Mouse (Mus musculus): ENCODE results near the gene Olfr1062. TPM values are rescaled to one million over a fixed set of nuclear protein-coding genes. Genes with fewer than 3 reads are reported as not detected.
"Not testable (repeated sequence)": the region's sequence is repeated elsewhere in the genome, so short reads cannot be mapped to it uniquely, and the experiment has no call there.

Gene Olfr1062
- not detected in 2 replicates for polyA plus RNA-seq (2014; fragmentation: Nextera tagmentation; extraction: Ambion mirVana)

DNA sequence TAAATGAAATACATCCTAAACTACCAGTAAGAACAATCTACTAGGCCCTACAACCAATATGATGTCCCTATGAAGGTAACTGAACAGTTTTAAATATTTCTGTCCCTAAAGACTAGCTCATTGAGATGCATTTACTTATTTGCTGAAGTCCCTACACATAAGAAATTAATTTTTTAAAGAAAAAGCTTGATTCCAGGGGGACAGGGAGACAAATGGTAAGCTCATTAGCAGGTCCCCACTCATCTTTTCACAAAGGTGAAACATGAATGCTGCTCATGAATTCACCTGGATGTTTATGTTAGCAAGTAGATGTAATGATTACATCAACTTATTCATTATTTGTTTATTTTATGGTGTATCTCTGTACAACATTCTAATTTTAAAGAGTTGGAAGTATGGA is at the start of gene Olfr1062:
TSS of gene Olfr1062 (minus strand) at position 101 of the 400 bp plus-strand sequence.
- not testable (repeated sequence) for H3K9ac ChIP-seq (ENCODE audit: low read length); H3K4me1 ChIP-seq (replicated peaks; ENCODE audit: control insufficient read depth, insufficient read depth, low read length); H3K27ac ChIP-seq (ENCODE audit: low read depth); H3K4me3 ChIP-seq (ENCODE audit: low read depth, low read length); DNase-seq (ENCODE audit: low spot score); H3K36me3 ChIP-seq (ENCODE audit: control insufficient read depth, insufficient read depth, low read length); H3K4me2 ChIP-seq (ENCODE audit: low read length); H3K27me3 ChIP-seq (replicated peaks; ENCODE audit: control insufficient read depth, insufficient read depth, low read length); ATAC-seq (replicated peaks; ENCODE audit: low FRiP score, low TSS enrichment, low read depth); H3K9me3 ChIP-seq (ENCODE audit: control insufficient read depth, low read length)

DNA sequence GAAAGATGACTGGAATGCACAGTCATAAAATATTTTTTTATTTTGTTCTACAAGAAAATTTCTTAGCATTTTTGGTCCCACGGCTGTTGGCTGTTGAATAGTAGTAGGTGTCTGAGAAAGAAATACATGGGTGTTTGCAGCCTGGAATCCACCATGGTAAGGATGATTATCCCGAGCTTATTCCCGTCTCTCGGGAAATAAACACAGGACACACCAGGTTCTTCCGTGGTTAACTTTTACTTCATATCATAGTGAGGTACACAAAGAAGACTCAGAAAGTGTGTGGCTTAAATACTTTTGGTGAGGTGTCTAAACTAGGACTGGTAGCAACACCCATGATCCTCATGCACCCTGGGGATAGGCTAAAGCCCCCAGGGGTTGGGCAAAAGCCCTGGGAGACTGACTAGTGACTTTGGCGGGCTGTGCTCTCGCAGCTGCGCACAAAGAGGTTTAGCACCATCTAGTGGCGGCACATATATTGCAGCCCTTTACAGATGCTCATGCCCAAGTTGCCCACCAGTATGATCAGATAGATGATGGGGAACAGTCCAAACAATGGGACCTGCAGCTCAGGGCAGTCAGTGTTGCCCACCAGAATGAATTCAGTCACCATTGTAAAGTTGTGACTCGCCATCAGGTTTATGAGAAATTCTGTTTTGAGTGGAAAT is 38.0 kb upstream of the Olfr1062 start:
- peak overlapping the region; percentile 23; the same call in 1 of the 2 replicates for H3K4me2 ChIP-seq (ENCODE audit: low read length)
- H3K27ac ChIP-seq (ENCODE audit: low read depth), result no peak overlapping the region
- 32% methylated on average over 10 of the region's 10 CpGs for WGBS
- 0 out of 2 replicates have a peak, but pooled peaks have one; percentile 60 for ATAC-seq (replicated peaks; ENCODE audit: low FRiP score, low TSS enrichment, low read depth)
- no peaks in the 10 kb centered on the region for H3K27me3 ChIP-seq (replicated peaks; ENCODE audit: control insufficient read depth, insufficient read depth, low read length)
- no peaks in the 10 kb centered on the region for H3K9me3 ChIP-seq (ENCODE audit: control insufficient read depth, low read length)
- H3K4me1 ChIP-seq (replicated peaks; ENCODE audit: control insufficient read depth, insufficient read depth, low read length), result no peaks in the 10 kb centered on the region
- H3K4me3 ChIP-seq (ENCODE audit: low read depth, low read length), result no peak overlapping the region
- peak; percentile 85 for DNase-seq (ENCODE audit: low spot score)
- no peak overlapping the region for H3K9ac ChIP-seq (ENCODE audit: low read length)
- H3K36me3 ChIP-seq (ENCODE audit: control insufficient read depth, insufficient read depth, low read length), result no peaks in the 10 kb centered on the region

DNA sequence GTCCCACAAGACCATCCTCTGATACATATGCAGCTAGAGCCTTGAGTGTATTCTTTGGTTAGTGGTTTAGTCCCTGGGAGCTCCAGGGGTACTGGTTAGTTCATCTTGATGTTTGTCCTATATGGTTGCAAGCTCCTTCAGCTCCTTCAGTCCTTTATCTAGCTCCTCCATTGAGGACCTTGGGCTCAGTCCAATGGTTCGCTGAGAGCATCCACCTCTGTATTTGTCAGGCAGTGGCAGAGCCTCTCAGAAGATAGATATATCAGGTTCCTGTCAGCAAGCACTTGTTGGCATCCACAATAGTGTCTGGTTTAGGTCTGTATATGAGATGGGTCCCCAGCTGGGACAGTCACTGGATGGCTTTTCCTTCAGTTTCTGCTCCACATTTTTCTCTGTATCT is 33.9 kb upstream of the Olfr1062 start:
- no peak overlapping the region for H3K4me3 ChIP-seq (ENCODE audit: low read depth, low read length)
- DNase-seq (ENCODE audit: low spot score), result no peak
- H3K4me1 ChIP-seq (replicated peaks; ENCODE audit: control insufficient read depth, insufficient read depth, low read length), result no peaks in the 10 kb centered on the region
- no peak overlapping the region for H3K9ac ChIP-seq (ENCODE audit: low read length)
- no peak overlapping the region for H3K4me2 ChIP-seq (ENCODE audit: low read length)
- ATAC-seq (replicated peaks; ENCODE audit: low FRiP score, low TSS enrichment, low read depth), result no peak
- H3K27me3 ChIP-seq (replicated peaks; ENCODE audit: control insufficient read depth, insufficient read depth, low read length), result no peaks in the 10 kb centered on the region
- H3K9me3 ChIP-seq (ENCODE audit: control insufficient read depth, low read length), result no peaks in the 10 kb centered on the region
- 95% methylated on average over 1 of the region's 1 CpGs for WGBS
- H3K36me3 ChIP-seq (ENCODE audit: control insufficient read depth, insufficient read depth, low read length), result no peaks in the 10 kb centered on the region
- no peak overlapping the region for H3K27ac ChIP-seq (ENCODE audit: low read depth)

DNA sequence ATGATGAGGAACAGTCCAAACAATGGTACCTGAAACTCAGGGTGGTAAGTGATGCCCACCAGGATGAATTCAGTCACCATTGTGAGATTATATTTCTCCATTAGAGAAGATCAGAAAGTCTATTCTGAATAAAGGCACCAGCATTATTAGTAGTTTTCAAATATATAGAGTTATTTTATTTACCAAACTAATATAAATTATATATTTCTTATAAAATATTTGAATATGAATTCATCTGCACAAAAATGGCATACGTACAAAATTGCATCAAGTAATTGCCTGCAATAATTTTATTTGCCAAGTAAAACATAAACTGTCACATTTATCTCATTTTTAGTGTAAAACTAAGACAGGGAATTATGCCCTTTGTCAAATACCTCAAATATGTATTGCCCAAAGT is 29.6 kb upstream of the Olfr1062 start, which contains the start of gene Olfr1066:
TSS of gene Olfr1066 (minus strand) at position 101 of the 400 bp plus-strand sequence.
- no peak within 1 kb of the TSS for H3K27ac ChIP-seq (ENCODE audit: low read depth)
- no peaks in the 10 kb centered on the region for H3K36me3 ChIP-seq (ENCODE audit: control insufficient read depth, insufficient read depth, low read length)
- no peaks in the 10 kb centered on the region for H3K9me3 ChIP-seq (ENCODE audit: control insufficient read depth, low read length)
- no peak within 1 kb of the TSS for H3K4me2 ChIP-seq (ENCODE audit: low read length)
- 87% methylated on average over 1 of the region's 1 CpGs for WGBS
- ATAC-seq (replicated peaks; ENCODE audit: low FRiP score, low TSS enrichment, low read depth), result no peak
- no peak for DNase-seq (ENCODE audit: low spot score)
- H3K9ac ChIP-seq (ENCODE audit: low read length), result no peak within 1 kb of the TSS
- H3K27me3 ChIP-seq (replicated peaks; ENCODE audit: control insufficient read depth, insufficient read depth, low read length), result no peaks in the 10 kb centered on the region
- H3K4me1 ChIP-seq (replicated peaks; ENCODE audit: control insufficient read depth, insufficient read depth, low read length), result no peaks in the 10 kb centered on the region
- H3K4me3 ChIP-seq (ENCODE audit: low read depth, low read length), result no peak within 1 kb of the TSS

DNA sequence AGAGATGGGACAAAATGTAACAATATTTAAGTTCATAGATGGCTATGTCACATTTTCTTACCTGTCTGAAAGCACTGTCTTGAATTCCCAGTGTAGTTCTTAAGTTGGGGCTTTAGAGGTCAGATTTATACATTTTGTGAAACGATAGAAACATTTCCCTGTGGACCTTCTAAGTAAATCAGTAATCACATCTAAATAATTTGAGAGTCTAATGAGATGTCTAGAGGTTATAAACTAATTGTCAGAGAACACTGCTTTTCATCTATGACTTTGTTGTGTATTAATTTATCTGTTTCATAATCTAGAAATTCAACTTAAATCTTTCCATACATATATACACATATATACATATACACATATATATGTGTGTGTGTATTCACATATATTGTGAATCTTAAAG is 23.9 kb upstream of the Olfr1062 start, which contains the start of gene Olfr1065:
TSS of gene Olfr1065 (minus strand) at position 101 of the 400 bp plus-strand sequence.
- H3K9me3 ChIP-seq (ENCODE audit: control insufficient read depth, low read length); H3K36me3 ChIP-seq (ENCODE audit: control insufficient read depth, insufficient read depth, low read length); H3K27ac ChIP-seq (ENCODE audit: low read depth); H3K4me2 ChIP-seq (ENCODE audit: low read length); ATAC-seq (replicated peaks; ENCODE audit: low FRiP score, low TSS enrichment, low read depth); H3K27me3 ChIP-seq (replicated peaks; ENCODE audit: control insufficient read depth, insufficient read depth, low read length); DNase-seq (ENCODE audit: low spot score); H3K9ac ChIP-seq (ENCODE audit: low read length); H3K4me1 ChIP-seq (replicated peaks; ENCODE audit: control insufficient read depth, insufficient read depth, low read length); H3K4me3 ChIP-seq (ENCODE audit: low read depth, low read length): not testable (repeated sequence)
- no CpG with 5 or more reads among the region's 1 CpGs for WGBS

DNA sequence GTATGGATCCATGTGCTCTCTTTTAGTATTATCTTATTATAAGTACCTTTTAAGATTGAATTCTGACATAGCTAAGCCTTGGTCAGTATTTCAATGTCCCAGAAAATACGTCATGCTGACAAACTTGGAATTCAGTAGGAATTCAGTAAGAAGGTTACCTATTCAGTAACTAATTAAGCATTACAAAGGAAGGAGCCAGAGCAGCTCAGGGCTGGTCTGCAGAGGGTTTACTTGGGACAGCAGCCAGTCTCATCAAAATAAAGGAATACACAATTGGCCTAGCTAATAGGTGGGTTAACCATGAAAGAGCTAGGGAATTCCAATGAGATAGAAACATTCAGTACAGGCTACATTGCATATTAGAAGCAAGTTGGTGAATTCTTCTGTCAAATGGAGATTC is 15.6 kb upstream of the Olfr1062 start:
- H3K4me3 ChIP-seq (ENCODE audit: low read depth, low read length); H3K27ac ChIP-seq (ENCODE audit: low read depth); H3K9me3 ChIP-seq (ENCODE audit: control insufficient read depth, low read length); H3K4me1 ChIP-seq (replicated peaks; ENCODE audit: control insufficient read depth, insufficient read depth, low read length); DNase-seq (ENCODE audit: low spot score); H3K36me3 ChIP-seq (ENCODE audit: control insufficient read depth, insufficient read depth, low read length); H3K27me3 ChIP-seq (replicated peaks; ENCODE audit: control insufficient read depth, insufficient read depth, low read length); ATAC-seq (replicated peaks; ENCODE audit: low FRiP score, low TSS enrichment, low read depth); H3K9ac ChIP-seq (ENCODE audit: low read length); H3K4me2 ChIP-seq (ENCODE audit: low read length): not testable (repeated sequence)
- 69% methylated on average over 1 of the region's 1 CpGs for WGBS

DNA sequence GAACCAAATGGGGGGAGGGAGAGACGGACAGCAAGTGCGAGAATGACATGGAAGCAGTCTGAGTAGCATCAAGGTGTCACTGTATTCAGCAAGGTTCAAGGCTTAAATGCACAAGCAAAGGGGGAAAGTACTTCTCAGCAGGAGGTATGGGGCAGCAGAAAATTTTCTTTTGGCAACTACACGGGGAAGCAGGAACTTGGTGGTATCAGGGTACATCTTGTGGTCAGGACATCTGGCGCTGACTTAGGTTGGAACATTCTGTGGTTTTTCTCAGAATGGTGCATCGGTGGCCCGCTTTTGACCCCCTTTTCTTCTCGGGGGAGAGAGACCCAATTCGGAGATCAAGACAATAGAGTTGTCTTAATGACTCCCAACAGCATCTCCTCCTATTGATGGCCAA is 2.0 kb upstream of the Olfr1062 start:
- not testable (repeated sequence) for H3K9ac ChIP-seq (ENCODE audit: low read length); H3K9me3 ChIP-seq (ENCODE audit: control insufficient read depth, low read length); ATAC-seq (replicated peaks; ENCODE audit: low FRiP score, low TSS enrichment, low read depth); H3K4me3 ChIP-seq (ENCODE audit: low read depth, low read length); H3K36me3 ChIP-seq (ENCODE audit: control insufficient read depth, insufficient read depth, low read length); H3K4me2 ChIP-seq (ENCODE audit: low read length); DNase-seq (ENCODE audit: low spot score); H3K27me3 ChIP-seq (replicated peaks; ENCODE audit: control insufficient read depth, insufficient read depth, low read length); H3K27ac ChIP-seq (ENCODE audit: low read depth); H3K4me1 ChIP-seq (replicated peaks; ENCODE audit: control insufficient read depth, insufficient read depth, low read length)
- 86% methylated on average over 8 of the region's 8 CpGs for WGBS

DNA sequence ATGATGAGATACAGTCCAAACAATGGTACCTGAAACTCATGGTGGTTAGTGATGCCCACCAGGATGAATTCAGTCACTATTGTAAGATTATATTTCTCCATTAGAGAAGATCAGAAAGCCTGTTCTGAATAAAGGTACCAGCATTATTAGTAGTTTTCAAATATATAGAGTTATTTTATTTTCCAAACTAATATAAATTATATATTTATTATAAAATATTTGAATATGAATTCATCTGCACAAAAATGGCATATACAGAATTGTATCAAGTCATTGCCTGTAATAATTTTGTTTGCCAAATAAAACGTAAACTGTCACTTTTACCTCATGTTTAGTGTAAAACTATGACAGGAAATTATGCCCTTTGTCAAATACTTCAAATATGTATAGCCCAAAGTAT is 12.6 kb downstream of the Olfr1062 start, which contains the start of gene Olfr1061:
TSS of gene Olfr1061 (minus strand) at position 101 of the 400 bp plus-strand sequence.
- H3K27me3 ChIP-seq (replicated peaks; ENCODE audit: control insufficient read depth, insufficient read depth, low read length), result no peaks in the 10 kb centered on the region
- no peaks in the 10 kb centered on the region for H3K9me3 ChIP-seq (ENCODE audit: control insufficient read depth, low read length)
- no peaks in the 10 kb centered on the region for H3K36me3 ChIP-seq (ENCODE audit: control insufficient read depth, insufficient read depth, low read length)
- H3K4me1 ChIP-seq (replicated peaks; ENCODE audit: control insufficient read depth, insufficient read depth, low read length), result no peaks in the 10 kb centered on the region
- 87% methylated on average over 1 of the region's 1 CpGs for WGBS
- no peak within 1 kb of the TSS for H3K4me2 ChIP-seq (ENCODE audit: low read length)
- DNase-seq (ENCODE audit: low spot score) (no peak), ATAC-seq (replicated peaks; ENCODE audit: low FRiP score, low TSS enrichment, low read depth) (no peak)
- no peak within 1 kb of the TSS for H3K27ac ChIP-seq (ENCODE audit: low read depth)
- no peak within 1 kb of the TSS for H3K9ac ChIP-seq (ENCODE audit: low read length)
- no peak within 1 kb of the TSS for H3K4me3 ChIP-seq (ENCODE audit: low read depth, low read length)

DNA sequence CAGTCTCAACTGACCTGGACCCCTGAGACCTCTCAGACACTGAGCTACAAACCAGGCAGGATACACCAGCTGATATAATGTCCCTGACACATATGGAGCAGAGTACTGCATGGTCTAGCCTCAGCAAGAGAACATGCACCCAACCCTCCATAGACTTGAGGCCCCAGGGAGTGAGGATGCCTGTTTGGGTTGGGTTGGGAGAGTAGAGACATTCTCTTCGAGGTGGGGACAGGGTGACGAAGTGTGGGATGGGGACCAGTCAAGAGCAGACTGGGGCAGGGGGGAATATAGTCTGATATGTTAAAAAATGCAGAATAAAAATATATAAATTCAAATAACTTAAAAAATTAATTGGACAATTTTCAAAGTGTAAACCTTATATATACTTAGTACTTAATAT is 31.4 kb downstream of the Olfr1062 start:
- DNase-seq (ENCODE audit: low spot score) (no peak), ATAC-seq (replicated peaks; ENCODE audit: low FRiP score, low TSS enrichment, low read depth) (no peak)
- no peak overlapping the region for H3K27ac ChIP-seq (ENCODE audit: low read depth)
- no peak overlapping the region for H3K9ac ChIP-seq (ENCODE audit: low read length)
- H3K4me1 ChIP-seq (replicated peaks; ENCODE audit: control insufficient read depth, insufficient read depth, low read length), result no peaks in the 10 kb centered on the region
- H3K4me3 ChIP-seq (ENCODE audit: low read depth, low read length), result no peak overlapping the region
- H3K9me3 ChIP-seq (ENCODE audit: control insufficient read depth, low read length), result no peaks in the 10 kb centered on the region
- no peaks in the 10 kb centered on the region for H3K27me3 ChIP-seq (replicated peaks; ENCODE audit: control insufficient read depth, insufficient read depth, low read length)
- no peaks in the 10 kb centered on the region for H3K36me3 ChIP-seq (ENCODE audit: control insufficient read depth, insufficient read depth, low read length)
- WGBS, result 89% methylated on average over 2 of the region's 2 CpGs
- no peak overlapping the region for H3K4me2 ChIP-seq (ENCODE audit: low read length)

All from intestine, embryonic 14.5 days (tissue).